Mouse (Mus musculus) kidney, adult 2 months (tissue): ENCODE data around the gene Prok2.

Source experiments
- CTCF ChIP-seq: fragments of 200-500 bp; conservative IDR thresholded peaks from 2 replicates; pipeline ENCODE4 v1.5.1; 2011; ENCODE audit warnings: low read depth, mild to moderate bottlenecking, control low read depth, low read length, moderate library complexity, mixed read lengths; ENCODE audit not compliant: insufficient read depth, insufficient read length
- POLR2A ChIP-seq: fragments of 200-500 bp; IDR thresholded peaks from one replicate; pipeline ENCODE4 v1.6.1; 2011; ENCODE audit warnings: low read depth, low read length, control low read depth

- TF ChIP-seq POLR2A (no peak), CTCF (no peak)
Observed at GRCm38 (mm10) chr6:99713256-99713655, 12.9 kb downstream of the Prok2 start.
